ENCODE assay signal across 21 mouse cellular contexts in genomic region chr4:58613536-58613935, GRCm38 (mm10).
"Had no signal": no experiment of that assay in that cellular context is flagged by ENCODE, and none has a peak within 500 bp of the region (broad histone marks: within the 10 kb centered on the region; RNA-seq: fewer than 3 reads in every experiment).

No protein-coding gene starts in this region.

- H3K4me1 ChIP-seq: liver, embryonic 15.5 days; lung, embryonic 15.5 days; megakaryocyte, embryonic 14.5 days; midbrain, embryonic 12.5 days; neural tube, embryonic 13.5 days; neural tube, embryonic 15.5 days had no signal

- H3K4me3 ChIP-seq: liver, embryonic 15.5 days; lung, embryonic 15.5 days; midbrain, embryonic 12.5 days; myocyte; neural tube, embryonic 13.5 days; neural tube, embryonic 15.5 days had no signal

- DNase-seq: liver, postnatal 0 days; lung, adult 2 months; lung, postnatal 14 days; midbrain, embryonic 14.5 days; retina, postnatal 1 day; right cerebral cortex, adult 18-20 months; right cerebral cortex, postnatal 25 days; right cerebral cortex, postnatal 4 days; spleen, adult 18-20 months; thymus, adult 18-20 months; thymus, postnatal 14 days; thymus, postnatal 36 days had no signal

- H3K36me3 ChIP-seq: liver, embryonic 15.5 days; lung, embryonic 15.5 days; midbrain, embryonic 12.5 days; neural tube, embryonic 13.5 days; neural tube, embryonic 15.5 days had no signal

- H3K4me2 ChIP-seq: liver, embryonic 15.5 days; lung, embryonic 15.5 days; midbrain, embryonic 12.5 days; neural tube, embryonic 13.5 days; neural tube, embryonic 15.5 days had no signal

- H3K9me3 ChIP-seq: liver, embryonic 15.5 days; lung, embryonic 15.5 days; midbrain, embryonic 12.5 days; neural tube, embryonic 13.5 days; neural tube, embryonic 15.5 days had no signal

- H3K27ac ChIP-seq: liver, embryonic 15.5 days; lung, embryonic 15.5 days; midbrain, embryonic 12.5 days; neural tube, embryonic 13.5 days; neural tube, embryonic 15.5 days had no signal

- H3K9ac ChIP-seq: liver, embryonic 15.5 days; liver, postnatal 0 days; lung, embryonic 15.5 days; midbrain, embryonic 12.5 days; neural tube, embryonic 13.5 days; neural tube, embryonic 15.5 days had no signal

- ATAC-seq: liver, postnatal 0 days; lung, postnatal 0 days; midbrain, embryonic 16.5 days had no signal

- H3K27me3 ChIP-seq: liver, embryonic 15.5 days; lung, embryonic 15.5 days; megakaryocyte, embryonic 14.5 days; midbrain, embryonic 12.5 days; neural tube, embryonic 13.5 days; neural tube, embryonic 15.5 days had no signal
